Mouse (Mus musculus) kidney, adult 9 months (tissue): ENCODE measurements around the gene Fubp3.
"Not testable (repeated sequence)": the region's sequence is repeated elsewhere in the genome, so short reads cannot be mapped to it uniquely, and the experiment has no call there.

Experiments used
- DNase-seq: peaks from one replicate; pipeline ENCODE4 v3.0.0; 2022

The Fubp3 gene

DNA sequence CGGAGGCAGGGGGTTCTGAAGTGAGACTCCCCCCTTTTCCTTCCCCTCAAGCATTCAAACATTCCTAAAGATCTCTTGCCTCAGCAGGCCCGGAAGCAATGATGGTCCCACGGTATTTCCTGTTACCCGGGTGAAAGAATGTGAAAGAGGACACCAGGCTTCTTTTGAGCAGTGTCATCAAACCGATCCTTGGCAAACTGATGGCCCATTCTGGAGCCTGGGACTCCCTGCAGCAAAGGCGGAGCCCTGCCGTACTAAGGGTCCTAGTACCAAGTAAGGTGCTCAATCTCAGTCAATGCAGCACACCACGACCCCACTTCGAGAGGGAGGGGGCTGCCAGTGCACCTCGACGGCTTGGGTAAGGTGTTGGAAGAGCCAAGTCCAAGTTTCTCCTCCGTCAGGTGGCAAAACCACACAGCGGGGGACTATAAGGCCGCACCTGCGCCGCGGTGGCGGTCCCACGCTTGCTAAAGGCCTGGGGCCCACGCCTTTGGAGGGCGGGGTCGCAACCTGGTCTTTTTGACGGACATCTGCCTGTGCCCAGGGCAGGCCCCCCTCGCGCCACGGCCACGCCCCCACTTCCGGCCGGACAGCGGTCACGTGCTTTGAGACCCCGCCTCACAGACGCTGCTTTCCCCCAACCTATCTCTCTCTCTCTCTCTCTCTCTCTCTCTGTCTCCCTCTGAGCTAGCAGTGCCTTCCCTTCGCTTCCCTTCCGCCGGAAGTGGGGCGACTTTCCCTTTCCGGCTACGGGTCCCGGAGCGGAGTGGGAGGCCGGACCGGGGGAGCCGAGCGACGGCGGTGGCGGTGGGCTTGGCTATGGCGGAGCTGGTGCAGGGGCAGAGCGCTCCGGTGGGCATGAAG, at the start of gene Fubp3:
Gene Fubp3, plus strand, starts transcription at position 601 of the 864 bp plus-strand sequence.
- DNase-seq = peak; percentile 96

DNA sequence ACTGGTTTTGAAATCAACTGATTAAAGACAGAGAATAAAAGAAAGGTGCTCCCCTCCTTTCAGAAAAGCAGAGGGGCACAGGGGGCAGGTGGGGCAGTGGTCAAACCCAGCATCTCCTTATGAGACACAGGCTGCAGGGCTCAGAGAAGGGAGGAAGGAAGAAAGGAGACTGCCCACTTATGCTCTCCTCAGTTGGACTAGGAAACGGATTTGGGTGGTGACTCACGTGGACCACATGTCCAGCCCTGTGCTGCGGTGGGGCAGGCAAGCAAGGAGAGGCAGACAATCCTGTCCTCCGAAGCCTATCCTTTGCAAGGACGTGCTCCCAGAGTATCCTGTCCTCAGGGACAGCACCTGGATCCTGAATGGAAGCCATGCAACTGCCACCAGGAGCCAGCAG, 47.8 kb upstream of the Fubp3 start:
- no peak for DNase-seq

DNA sequence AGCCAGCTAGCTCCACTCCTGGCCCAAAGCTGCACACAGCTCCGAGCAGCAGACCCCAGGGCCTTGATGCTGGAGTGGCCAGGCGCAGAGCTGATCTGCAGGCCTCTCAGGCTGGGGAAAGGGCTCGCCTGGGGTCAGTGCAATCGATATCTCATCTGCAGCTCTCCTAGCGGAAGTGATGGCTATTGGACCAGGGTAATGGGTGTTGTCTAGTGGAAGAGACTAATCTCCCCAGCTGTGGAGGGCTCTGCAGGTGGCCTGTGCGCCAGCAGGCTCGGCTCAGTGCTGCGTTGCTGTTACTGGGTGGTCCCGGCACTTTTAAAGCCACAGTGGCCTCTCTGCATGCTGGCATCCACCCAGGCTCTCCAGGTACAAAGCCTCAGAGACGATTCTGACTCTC, 46.7 kb upstream of the Fubp3 start:
- no peak for DNase-seq

- no peak for DNase-seq
Measured at GRCm38 (mm10) chr2:31530201-31530600, 42.2 kb upstream of the Fubp3 start.

DNA sequence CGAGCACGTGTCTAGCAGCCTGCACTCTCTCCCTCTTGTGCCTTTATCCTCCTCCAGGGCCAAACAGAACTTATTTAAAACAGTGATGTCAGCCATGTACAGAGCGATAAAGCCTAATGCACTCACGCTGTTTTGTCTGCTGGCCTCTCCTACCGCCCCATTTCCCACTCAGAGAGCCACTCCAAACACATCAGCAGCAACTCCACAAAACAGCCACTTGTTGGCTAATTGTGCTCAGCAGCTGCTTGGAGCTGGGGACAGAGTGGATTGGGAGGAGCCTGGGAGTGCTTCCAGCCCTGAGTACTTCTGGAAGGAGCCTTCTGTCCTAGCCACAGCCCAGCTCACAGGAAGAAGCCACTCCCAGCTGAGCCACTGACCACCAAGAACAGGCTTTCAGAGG, 35.4 kb upstream of the Fubp3 start:
- DNase-seq = no peak

DNA sequence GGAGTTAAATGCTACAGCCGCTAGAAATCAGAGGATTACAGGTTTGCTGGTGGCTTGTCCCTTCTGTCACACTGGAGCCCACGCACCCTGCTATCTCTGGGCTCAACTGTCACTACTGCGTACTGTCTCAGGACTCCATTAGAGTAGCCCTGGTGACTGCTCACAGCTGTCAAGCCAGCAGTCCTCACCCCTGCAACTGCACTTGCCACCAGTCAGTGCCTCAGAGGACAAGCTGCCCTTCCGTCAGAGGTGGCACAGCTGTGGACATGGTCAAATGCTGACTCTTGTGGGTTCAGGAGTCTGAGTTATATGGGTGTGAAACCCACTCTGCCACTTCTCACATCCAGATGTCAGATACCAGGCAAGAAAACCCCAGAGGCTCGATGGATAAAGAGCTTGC, 33.7 kb upstream of the Fubp3 start:
- no peak for DNase-seq

- peak; percentile 45 for DNase-seq
Measured at GRCm38 (mm10) chr2:31541581-31541980, 30.9 kb upstream of the Fubp3 start.

DNA sequence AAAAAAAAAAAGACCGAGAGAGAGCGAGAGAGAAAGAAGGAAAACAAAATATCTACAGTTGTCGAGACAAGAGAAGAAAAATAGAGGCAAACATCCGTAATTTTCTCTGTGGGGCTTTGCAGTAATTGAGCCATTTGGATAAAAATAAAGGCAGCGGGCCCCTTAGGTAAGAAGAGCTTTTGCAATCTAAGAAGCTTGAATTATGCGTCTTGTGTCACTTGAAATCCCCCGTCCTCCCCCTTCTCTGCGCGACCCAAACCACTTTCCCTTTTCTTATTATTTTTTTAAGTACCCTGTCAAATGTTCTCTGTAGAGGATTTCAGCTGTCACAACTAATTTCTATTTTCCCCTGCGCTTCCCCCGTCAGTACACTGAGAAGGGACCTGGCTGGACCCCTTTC, 24.7 kb upstream of the Fubp3 start:
- DNase-seq = no peak

DNA sequence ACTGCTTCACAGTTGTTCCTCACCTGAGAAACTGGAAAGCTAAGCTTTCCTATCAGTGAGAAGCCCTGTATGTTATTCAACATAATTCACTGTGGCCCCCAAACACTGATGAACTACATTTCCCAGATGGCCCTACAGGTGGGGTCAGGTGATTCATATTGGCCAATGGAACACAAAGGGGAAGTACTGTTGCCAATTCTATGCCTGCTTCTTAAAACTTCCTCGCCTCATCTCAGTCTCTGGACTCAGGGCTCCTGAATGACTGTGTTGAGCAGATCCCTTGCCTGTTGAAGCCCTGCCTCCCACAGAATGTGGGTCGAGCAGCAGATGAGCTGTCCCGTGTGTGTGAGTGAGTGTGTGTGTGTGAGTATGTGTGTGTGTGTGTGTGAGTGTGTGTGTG, 21.9 kb upstream of the Fubp3 start:
- DNase-seq = no peak

- not testable (repeated sequence) for DNase-seq
Measured at GRCm38 (mm10) chr2:31551351-31551750, 21.1 kb upstream of the Fubp3 start.

GRCm38 (mm10) chr2:31551971-31552370, 20.5 kb upstream of the Fubp3 start:
- DNase-seq = no peak

DNA sequence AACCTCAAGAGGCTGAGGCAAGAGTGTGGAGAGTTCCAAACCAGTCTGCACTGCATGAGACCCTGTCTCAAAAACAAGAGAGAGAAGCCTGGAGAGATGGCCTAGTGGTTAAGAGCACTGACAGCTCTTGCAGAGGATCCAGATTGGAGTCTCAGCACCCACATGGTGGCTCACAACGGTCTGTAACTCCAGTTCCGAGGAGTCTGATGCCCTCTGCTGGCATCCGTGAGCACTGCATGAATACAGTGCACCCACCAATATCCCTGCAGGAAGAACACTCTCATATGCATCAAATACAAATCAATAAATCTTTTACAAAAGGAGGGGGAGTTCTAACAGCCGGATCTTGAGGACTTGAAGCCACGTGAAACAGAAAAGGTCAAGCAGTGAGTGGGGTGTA, 17.8 kb upstream of the Fubp3 start:
- no peak for DNase-seq

- peak; percentile 17 for DNase-seq
Measured at GRCm38 (mm10) chr2:31572915-31573635, 624 bp downstream of the Fubp3 start.

DNA sequence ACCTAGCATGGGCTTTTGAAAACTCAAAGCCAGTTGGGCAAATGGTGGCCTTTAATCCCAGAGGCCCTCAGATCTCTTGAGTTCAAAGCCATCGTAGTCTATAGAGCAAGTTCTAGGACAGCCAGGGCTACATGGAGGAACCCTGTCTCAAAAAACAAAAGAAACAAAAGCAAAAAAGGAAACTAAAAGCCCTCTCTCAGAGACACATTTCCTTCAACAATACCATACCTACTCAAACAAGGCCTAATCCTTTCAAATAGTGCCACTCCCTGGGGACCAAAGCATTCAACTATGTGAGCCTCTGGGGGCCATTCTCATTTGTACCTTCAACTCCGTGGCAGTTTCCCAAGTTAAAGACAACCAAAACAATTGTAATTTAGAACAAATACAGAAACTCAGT, 9.2 kb downstream of the Fubp3 start:
- DNase-seq = no peak

GRCm38 (mm10) chr2:31591799-31592484, 19.5 kb downstream of the Fubp3 start:
- no peak for DNase-seq

- DNase-seq = no peak
Measured at GRCm38 (mm10) chr2:31607555-31607954, 35.1 kb downstream of the Fubp3 start.

- DNase-seq = no peak
Measured at GRCm38 (mm10) chr2:31609859-31610261, 37.4 kb downstream of the Fubp3 start.

GRCm38 (mm10) chr2:31610922-31611321, 38.5 kb downstream of the Fubp3 start:
- no peak for DNase-seq

DNA sequence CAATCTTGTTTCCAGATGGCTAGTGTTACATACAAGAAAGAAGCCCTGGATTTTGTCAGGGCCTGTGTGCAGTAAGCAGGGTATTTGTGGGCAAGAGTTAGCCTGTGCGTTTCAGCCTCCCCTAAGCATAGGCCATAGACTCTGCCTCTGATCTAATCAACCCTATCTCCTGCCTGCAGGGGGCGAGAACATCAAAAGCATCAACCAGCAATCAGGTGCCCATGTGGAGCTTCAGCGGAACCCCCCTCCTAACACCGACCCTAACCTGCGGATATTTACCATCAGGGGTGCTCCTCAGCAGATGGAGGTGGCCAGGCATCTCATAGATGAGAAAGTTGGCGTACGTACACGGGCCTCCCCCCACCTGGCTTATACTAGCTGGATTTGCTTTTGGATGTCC, 38.9 kb downstream of the Fubp3 start:
- no peak for DNase-seq

DNA sequence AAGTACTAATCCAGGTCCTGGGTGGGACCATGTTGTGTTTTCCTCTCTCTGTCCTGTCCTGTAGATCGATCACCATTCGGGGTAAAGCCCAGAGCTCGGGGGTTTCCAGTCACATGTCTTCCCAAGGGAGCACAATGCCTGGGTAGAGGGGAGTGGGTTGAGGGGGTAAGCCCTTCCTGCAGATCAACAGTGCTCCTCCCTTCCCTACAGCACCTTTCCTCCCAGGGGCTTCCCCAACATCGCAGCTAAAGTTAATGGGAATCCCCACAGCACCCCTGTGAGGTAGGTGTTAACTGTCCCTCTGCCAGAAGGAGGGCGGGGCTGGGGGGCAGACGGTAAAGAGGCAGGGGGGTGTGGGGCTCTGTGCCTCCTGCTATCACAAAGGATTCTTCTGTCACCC, 40.2 kb downstream of the Fubp3 start:
- no peak for DNase-seq

GRCm38 (mm10) chr2:31613781-31614180, 41.3 kb downstream of the Fubp3 start:
- no peak for DNase-seq

DNA sequence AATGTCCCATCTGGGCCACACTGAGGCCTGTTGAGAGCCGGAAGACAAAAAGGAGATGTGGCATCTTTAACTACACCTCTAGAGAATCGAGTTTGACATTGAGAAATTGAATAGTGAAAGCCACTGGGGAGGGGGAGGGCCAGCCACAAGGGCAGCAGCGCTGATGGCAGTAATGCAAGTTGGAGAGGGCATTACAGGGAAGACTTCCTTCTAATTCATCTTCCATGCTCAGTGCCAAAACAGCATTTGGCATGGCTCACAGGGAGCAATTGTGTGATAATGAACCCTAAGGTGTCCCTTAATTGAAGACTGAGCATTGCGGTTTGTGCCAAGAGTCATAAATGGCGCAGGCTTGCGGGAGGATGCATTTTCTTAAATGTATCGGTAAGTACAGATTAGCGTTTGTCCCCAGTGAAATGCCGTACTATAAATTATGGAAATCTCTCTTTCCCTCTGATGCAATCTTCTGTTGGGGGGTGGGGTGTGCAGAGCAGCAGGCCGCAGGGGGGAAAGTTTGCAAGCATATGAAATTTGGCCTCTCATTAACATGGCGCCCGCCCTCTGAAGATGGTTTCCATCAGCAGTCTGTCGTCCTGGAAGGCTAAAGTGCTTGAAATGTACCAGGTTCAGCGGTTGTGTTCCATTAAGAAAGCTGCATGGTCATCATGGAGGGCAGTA, 46.2 kb downstream of the Fubp3 start:
- no peak for DNase-seq

GRCm38 (mm10) chr2:31619208-31619607, 46.8 kb downstream of the Fubp3 start:
- no peak for DNase-seq
